ENCODE assay signal across 11 mouse cellular contexts in the genomic region with DNA sequence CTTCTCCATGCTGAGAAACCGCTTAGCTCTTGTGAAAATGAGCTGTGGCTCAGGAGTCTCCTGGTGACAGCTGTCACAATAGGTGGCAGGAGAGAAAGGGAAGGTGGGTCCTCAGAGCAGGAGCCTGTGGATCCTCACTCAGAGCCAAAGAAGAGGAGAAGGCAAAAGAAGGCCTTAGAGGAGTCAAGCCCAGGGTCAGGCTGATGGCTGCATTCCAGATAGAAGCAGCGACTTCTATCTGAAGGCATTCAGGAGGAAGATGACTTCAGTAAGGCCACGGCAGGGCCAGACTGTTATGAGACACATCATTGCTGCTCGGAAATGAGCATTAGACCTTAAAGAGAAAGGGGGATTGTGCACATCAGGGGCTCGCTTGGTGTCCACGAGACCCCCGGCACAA.
"Had no signal": no experiment of that assay in that cellular context is flagged by ENCODE, and none has a peak within 500 bp of the region (broad histone marks: within the 10 kb centered on the region; RNA-seq: fewer than 3 reads in every experiment).

No protein-coding gene starts in this region.

- H3K4me1 ChIP-seq: liver, embryonic 15.5 days; midbrain, embryonic 13.5 days had no signal

- DNase-seq: kidney, adult 18-20 months; lung, adult 2 months; right cerebral cortex, postnatal 14 days; thymus, adult 2 months; thymus, postnatal 25 days had no signal

- H3K27me3 ChIP-seq: liver, embryonic 15.5 days; midbrain, embryonic 13.5 days; stomach, embryonic 15.5 days had no signal

- H3K36me3 ChIP-seq: liver, embryonic 15.5 days; midbrain, embryonic 13.5 days; stomach, embryonic 15.5 days had no signal

- H3K27ac ChIP-seq: kidney, postnatal 0 days; left cerebral cortex, adult 2 months; liver, embryonic 15.5 days; midbrain, embryonic 13.5 days; stomach, embryonic 15.5 days had no signal

- H3K4me3 ChIP-seq: left cerebral cortex, adult 2 months; liver, embryonic 15.5 days; midbrain, embryonic 13.5 days; stomach, embryonic 15.5 days had no signal

- H3K9ac ChIP-seq: liver, embryonic 15.5 days; midbrain, embryonic 13.5 days; stomach, embryonic 15.5 days had no signal

- H3K4me2 ChIP-seq: liver, embryonic 11.5 days; liver, embryonic 15.5 days; midbrain, embryonic 13.5 days; stomach, embryonic 15.5 days had no signal

- ATAC-seq: midbrain, embryonic 13.5 days had no signal

- H3K9me3 ChIP-seq: liver, embryonic 15.5 days; midbrain, embryonic 13.5 days; stomach, embryonic 15.5 days had no signal
